Mouse (Mus musculus) kidney, embryonic 16.5 days (tissue): Measurements from ENCODE around the gene Rapgef5. TPM values are rescaled to one million over a fixed set of nuclear protein-coding genes. Genes with fewer than 3 reads are reported as not detected.

Source experiments
- ATAC-seq: fragments of 200-750 bp; cut with Nextera tagmentation; 2 replicates; pipeline ENCODE4 v1.8.0; 2017; ENCODE audit warnings: moderate TSS enrichment; ENCODE audit not compliant: low FRiP score, low TSS enrichment
- H3K27ac ChIP-seq: fragments of 300-500 bp; sonication (generic); 2 replicates; pipeline ENCODE4 v1.5.1; 2014; ENCODE audit warnings: low read length
- H3K27me3 ChIP-seq: fragments of 300-500 bp; sonication (generic); 2 replicates; pipeline ENCODE4 v1.6.1; 2014; ENCODE audit warnings: low read length, control low read depth, mixed read lengths; ENCODE audit not compliant: insufficient read depth
- H3K36me3 ChIP-seq: fragments of 300-500 bp; sonication (generic); 2 replicates; pipeline ENCODE4 v1.6.1; 2014; ENCODE audit warnings: low read length, control low read depth, mixed read lengths; ENCODE audit not compliant: insufficient read depth
- H3K4me1 ChIP-seq: fragments of 300-500 bp; sonication (generic); 2 replicates; pipeline ENCODE4 v1.6.1; 2014; ENCODE audit warnings: low read length, control low read depth, mixed read lengths; ENCODE audit not compliant: insufficient read depth
- H3K4me2 ChIP-seq: fragments of 300-500 bp; sonication (generic); replicated peaks from 2 replicates; pipeline ENCODE4 v1.6.1; 2014; ENCODE audit warnings: low read depth, low read length
- H3K4me3 ChIP-seq: fragments of 300-500 bp; sonication (generic); 2 replicates; pipeline ENCODE4 v1.5.1; 2014; ENCODE audit warnings: mild to moderate bottlenecking, low read length
- H3K9ac ChIP-seq: fragments of 300-500 bp; sonication (generic); replicated peaks from 2 replicates; pipeline ENCODE4 v1.6.1; 2014; ENCODE audit warnings: low read length
- H3K9me3 ChIP-seq: fragments of 300-500 bp; sonication (generic); 2 replicates; pipeline ENCODE4 v1.6.1; 2016; ENCODE audit warnings: low read length, control low read depth
- WGBS: fragments of 180-500 bp; shearing (Covaris S2); extraction: QIAGEN DNeasy Blood & Tissue Kit; methylation state at CpG from one replicate; pipeline ENCODE4 v1.1.7; 2014; 5-methylcytosine and 5-hydroxymethylcytosine counted together
- polyA plus RNA-seq: library from polyadenylated mRNA; unstranded; fragments of >200 nt; fragmentation: Nextera tagmentation; extraction: Ambion mirVana; gene quantifications from 2 replicates; pipeline ENCODE4 v1.2.1, GENCODE M21; 2015

Gene Rapgef5
- polyA plus RNA-seq, 1 experiment from 2014 or later = 15.5 TPM

DNA sequence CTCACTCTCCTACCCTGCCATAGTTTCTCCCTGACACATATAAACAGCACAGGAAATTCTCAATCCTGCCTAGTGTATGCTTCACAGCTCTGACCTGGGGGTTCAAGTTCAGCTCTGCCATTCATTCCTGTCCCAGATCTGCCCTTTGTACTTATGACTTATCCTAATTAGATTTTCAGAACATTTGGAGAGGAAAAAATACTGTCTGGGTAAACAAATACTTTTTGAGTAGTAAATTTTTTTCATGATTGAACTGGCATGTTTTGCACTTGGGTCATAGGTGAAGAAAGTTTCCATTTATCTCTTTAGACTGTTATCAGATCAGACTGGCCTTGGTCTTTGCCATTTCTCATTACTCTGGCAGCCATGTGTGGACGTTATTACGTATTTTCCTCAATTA is 72.9 kb downstream of the Rapgef5 start:
- peaks cover 12% of the 10 kb centered on the region for H3K4me1 ChIP-seq
- H3K27ac ChIP-seq = no peak overlapping the region
- no peak overlapping the region for H3K9ac ChIP-seq
- no peak overlapping the region for H3K4me3 ChIP-seq
- no peaks in the 10 kb centered on the region for H3K27me3 ChIP-seq
- WGBS = 56% methylated on average over 2 of the region's 2 CpGs
- H3K9me3 ChIP-seq = no peaks in the 10 kb centered on the region
- 0 out of 2 replicates have a peak, but pooled peaks cover 4% of the 10 kb centered on the region for H3K36me3 ChIP-seq
- H3K4me2 ChIP-seq = no peak overlapping the region
- no peak for ATAC-seq

DNA sequence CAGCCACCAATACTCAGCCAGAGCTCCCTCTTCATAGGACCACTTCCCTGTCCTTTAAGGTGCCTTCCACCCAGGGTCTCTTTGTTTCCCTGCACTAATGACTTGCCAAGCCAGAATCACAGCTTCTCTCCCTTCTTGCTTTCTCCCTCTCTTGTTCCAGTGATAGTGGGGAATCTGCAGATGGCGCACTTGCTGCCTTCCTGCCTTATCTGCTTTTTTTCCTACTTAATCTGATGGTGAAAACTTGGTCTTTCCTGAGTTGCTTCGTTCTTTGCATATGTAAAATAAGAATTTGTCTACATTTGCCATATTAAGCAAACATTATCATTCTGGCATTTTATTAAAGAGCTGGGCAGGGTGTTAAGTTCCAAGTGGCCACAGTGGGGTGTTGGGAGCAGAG is 75.7 kb downstream of the Rapgef5 start:
- no peak overlapping the region for H3K9ac ChIP-seq
- no peaks in the 10 kb centered on the region for H3K9me3 ChIP-seq
- no peaks in the 10 kb centered on the region for H3K27me3 ChIP-seq
- H3K27ac ChIP-seq = peak overlapping the region; percentile 50
- ATAC-seq = no peak
- H3K4me1 ChIP-seq = peaks cover 12% of the 10 kb centered on the region
- 0 out of 2 replicates have a peak, but pooled peaks cover 4% of the 10 kb centered on the region for H3K36me3 ChIP-seq
- WGBS = 27% methylated on average over 2 of the region's 2 CpGs
- H3K4me2 ChIP-seq = no peak overlapping the region
- H3K4me3 ChIP-seq = no peak overlapping the region

DNA sequence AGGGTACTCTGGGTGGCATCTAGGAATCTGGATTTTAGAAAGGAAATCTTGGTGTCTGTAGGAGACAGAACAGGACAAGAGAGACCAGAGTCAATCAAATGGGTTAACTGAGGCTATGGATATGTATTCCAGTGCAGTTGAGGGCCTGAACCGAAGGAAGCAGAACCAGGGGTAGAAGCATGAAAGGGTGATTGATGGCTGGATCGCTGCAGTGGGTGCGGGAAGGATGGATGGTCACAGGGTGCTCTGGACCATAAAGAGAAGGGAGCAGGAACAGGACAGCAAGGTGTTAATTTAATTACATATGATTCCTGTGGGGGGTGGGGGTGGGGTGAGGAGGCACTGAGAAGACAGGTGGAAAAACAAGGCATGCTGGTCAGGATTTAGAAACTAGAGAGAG is 76.3 kb downstream of the Rapgef5 start:
- WGBS = 15% methylated on average over 3 of the region's 3 CpGs
- H3K4me2 ChIP-seq = no peak overlapping the region

DNA sequence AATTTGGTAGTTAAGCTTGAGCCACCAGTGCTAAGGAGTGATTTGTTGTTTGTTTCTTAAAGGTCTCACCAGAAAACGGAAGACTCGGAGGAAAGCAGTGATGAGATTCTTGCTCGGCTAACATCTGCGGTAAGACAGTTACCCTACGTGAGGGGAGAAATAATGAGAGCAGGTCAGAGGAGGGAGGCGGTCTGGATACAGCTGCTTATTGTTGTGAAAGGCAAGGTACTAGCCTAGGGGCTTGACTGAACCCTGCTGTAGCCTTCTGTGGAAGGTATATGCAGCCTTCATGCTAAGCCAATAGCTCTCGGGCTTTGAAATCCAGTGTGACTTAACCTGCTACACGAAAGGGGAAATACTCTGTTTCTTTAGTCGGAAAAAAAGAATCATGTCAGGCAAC is 78.9 kb downstream of the Rapgef5 start:
- H3K9ac ChIP-seq = no peak overlapping the region
- no peak overlapping the region for H3K27ac ChIP-seq
- no peak overlapping the region for H3K4me3 ChIP-seq
- no peak for ATAC-seq
- peaks cover 12% of the 10 kb centered on the region for H3K4me1 ChIP-seq
- H3K27me3 ChIP-seq = no peaks in the 10 kb centered on the region
- no peaks in the 10 kb centered on the region for H3K9me3 ChIP-seq
- 0 out of 2 replicates have a peak, but pooled peaks cover 4% of the 10 kb centered on the region for H3K36me3 ChIP-seq
- no peak overlapping the region for H3K4me2 ChIP-seq
- 76% methylated on average over 9 of the region's 9 CpGs for WGBS

More for the DNA sequence above, 76.3 kb downstream of the Rapgef5 start:
- Histone ChIP-seq H3K9ac (no peak overlapping the region), H3K36me3 (0 out of 2 replicates have a peak, but pooled peaks cover 4% of the 10 kb centered on the region), H3K27ac (peak overlapping the region; percentile 50), H3K4me3 (no peak overlapping the region), H3K4me1 (peaks cover 12% of the 10 kb centered on the region), H3K27me3 (no peaks in the 10 kb centered on the region), H3K9me3 (no peaks in the 10 kb centered on the region)
- ATAC-seq = peak; percentile 53; the same call in 1 of the 2 replicates

DNA sequence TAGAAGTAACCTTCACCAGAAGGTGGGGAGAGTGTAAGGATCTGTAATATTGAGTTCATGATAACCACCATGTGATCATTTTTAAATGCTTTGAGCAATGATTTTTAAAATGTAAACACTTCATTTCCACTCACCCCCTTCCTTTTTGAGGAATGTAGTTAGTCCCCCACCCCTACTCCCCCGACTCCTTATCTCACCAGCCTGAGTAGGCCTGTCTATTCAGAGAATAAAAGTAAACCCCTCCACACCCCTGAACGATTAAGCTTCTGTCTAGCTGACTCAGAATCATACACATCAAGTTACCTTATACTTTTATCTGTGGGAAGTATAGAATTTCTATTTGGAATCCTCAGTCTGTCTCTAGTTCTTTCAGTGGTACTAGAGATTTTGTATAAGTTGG is 81.9 kb downstream of the Rapgef5 start:
- Histone ChIP-seq H3K4me1 (no peaks in the 10 kb centered on the region), H3K36me3 (0 out of 2 replicates have a peak, but pooled peaks cover 4% of the 10 kb centered on the region), H3K27me3 (no peaks in the 10 kb centered on the region), H3K4me2 (no peak overlapping the region), H3K9me3 (no peaks in the 10 kb centered on the region), H3K27ac (no peak overlapping the region), H3K9ac (no peak overlapping the region), H3K4me3 (no peak overlapping the region)
- no peak for ATAC-seq
- 42% methylated on average over 2 of the region's 2 CpGs for WGBS

DNA sequence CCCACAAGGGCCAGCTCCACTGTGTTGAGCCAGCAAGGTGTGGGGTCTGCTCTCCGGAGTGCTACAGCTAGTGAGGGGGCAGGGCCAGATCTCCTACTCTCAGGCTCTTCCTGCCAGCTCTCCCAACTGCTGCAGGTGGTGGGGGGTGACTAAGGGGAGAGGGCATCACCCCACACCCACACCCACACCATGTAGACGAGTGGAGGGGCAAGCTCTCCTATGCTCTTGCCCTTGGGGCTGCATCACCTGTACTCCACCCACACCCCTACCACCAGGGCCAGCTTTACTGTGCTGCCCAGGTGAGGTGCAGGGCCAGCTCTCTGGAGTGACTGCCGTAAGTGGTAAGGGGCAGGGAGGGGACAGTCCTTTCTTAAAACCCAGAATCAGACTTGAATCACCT is 89.7 kb downstream of the Rapgef5 start:
- H3K36me3 ChIP-seq = no peaks in the 10 kb centered on the region
- no peak overlapping the region for H3K4me3 ChIP-seq
- ATAC-seq = peak; percentile 39; the same call in 1 of the 2 replicates
- 0 out of 2 replicates have a peak, but pooled peaks cover 3% of the 10 kb centered on the region for H3K4me1 ChIP-seq
- H3K27me3 ChIP-seq = no peaks in the 10 kb centered on the region
- H3K27ac ChIP-seq = no peak overlapping the region
- H3K9ac ChIP-seq = no peak overlapping the region
- H3K4me2 ChIP-seq = no peak overlapping the region
- 76% methylated on average over 3 of the region's 3 CpGs for WGBS
- H3K9me3 ChIP-seq = no peaks in the 10 kb centered on the region

DNA sequence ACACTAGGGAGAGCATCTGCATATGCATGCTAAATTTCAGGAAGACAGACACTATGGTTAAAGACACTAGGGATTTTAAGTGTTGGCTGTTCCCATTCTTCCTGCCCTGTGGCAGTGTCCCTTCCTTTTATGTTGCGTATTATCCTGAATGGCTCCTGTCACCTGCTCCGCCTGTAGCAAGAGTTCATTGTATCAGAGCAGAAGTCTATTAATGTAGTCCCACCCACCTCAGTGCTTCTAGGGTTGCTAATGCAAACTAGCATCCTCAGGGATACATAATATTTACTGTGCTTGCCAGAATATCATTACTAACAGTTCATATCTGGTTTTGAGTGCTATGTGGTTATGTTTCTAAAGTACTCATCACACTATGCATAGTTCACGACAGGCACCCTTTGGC is 96.4 kb downstream of the Rapgef5 start:
- ATAC-seq = no peak
- Histone ChIP-seq H3K36me3 (no peaks in the 10 kb centered on the region), H3K9ac (no peak overlapping the region), H3K4me3 (no peak overlapping the region), H3K27me3 (no peaks in the 10 kb centered on the region), H3K4me1 (no peaks in the 10 kb centered on the region), H3K27ac (no peak overlapping the region), H3K9me3 (no peaks in the 10 kb centered on the region), H3K4me2 (no peak overlapping the region)
- WGBS = 86% methylated on average over 3 of the region's 3 CpGs

DNA sequence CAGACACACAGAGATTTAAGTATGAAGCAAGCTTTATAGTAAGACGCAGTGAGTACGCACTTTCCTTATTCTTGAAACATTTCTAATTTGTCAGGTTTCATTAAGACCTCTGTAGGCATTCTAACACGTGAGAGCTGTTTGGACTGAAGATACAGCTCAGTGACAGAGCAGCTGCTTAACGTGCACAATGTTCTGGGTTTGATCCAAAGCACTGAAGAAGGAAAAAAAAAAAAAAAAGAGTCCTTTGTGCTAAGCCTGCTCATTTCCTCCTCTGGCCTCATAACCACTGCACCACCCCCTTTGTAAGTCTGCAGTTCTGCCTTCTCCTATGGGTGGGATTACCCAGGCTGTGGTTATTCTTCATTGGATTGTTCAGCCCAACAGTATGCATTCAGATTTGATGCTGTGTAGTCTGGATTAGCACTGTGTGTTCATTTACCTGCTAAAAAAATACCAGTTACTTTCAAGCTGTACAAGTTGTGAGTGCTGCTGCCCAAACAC is 103.3 kb downstream of the Rapgef5 start:
- H3K36me3 ChIP-seq = no peaks in the 10 kb centered on the region
- H3K4me3 ChIP-seq = no peak overlapping the region
- no peak overlapping the region for H3K4me2 ChIP-seq
- H3K27ac ChIP-seq = no peak overlapping the region
- no peak overlapping the region for H3K9ac ChIP-seq
- no peaks in the 10 kb centered on the region for H3K9me3 ChIP-seq
- ATAC-seq = no peak
- no peaks in the 10 kb centered on the region for H3K27me3 ChIP-seq
- 60% methylated on average over 4 of the region's 4 CpGs for WGBS
- H3K4me1 ChIP-seq = peaks cover 5% of the 10 kb centered on the region

DNA sequence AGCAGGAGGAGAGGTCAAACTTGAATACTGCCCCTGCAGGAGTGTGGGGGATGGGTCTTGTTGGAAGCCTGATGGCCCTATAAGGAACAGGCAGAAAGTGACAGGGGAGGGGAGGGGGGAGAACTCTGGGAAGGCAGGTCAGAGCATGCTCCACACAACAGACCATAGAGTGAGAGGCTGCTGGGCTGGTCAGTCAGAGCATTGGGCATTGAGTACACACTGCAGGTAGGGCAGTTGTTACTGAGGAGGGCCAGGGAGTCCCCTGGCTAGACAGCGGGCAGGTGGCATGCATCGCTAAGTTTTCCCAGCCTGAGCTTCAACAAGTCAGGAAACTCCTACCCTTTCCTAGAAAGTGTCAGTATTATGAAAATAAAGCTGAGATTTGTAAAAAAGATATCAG is 106.7 kb downstream of the Rapgef5 start:
- Histone ChIP-seq H3K4me2 (no peak overlapping the region), H3K27me3 (no peaks in the 10 kb centered on the region), H3K9ac (no peak overlapping the region), H3K4me3 (no peak overlapping the region), H3K9me3 (no peaks in the 10 kb centered on the region), H3K4me1 (peaks cover 12% of the 10 kb centered on the region), H3K27ac (no peak overlapping the region), H3K36me3 (no peaks in the 10 kb centered on the region)
- WGBS = 54% methylated on average over 2 of the region's 2 CpGs
- ATAC-seq = peak; percentile 78; the same call in 1 of the 2 replicates

DNA sequence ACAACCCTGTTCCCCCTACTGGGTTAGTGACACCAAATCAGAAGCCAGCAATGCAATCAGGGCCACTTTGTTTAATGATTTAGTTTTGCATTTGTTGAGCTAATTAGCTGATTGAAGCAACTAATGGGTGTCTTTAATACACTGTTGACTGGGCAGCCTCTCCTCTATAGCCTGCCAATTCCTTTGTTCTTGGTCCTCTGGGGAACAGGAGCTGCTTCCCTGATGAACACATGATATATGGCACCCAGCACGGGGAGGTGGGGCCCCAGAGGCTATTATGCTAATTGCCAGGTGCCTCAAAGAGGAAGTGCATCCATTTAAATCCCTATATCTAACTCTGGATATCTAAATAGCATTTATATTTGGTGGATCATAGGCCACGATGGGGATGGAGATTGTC is 111.0 kb downstream of the Rapgef5 start:
- H3K27ac ChIP-seq = no peak overlapping the region; the same call in 1 of the 2 replicates
- H3K4me1 ChIP-seq = peaks cover 14% of the 10 kb centered on the region
- 26% methylated on average over 2 of the region's 2 CpGs for WGBS
- ATAC-seq = peak; percentile 51; the same call in 1 of the 2 replicates
- no peaks in the 10 kb centered on the region for H3K36me3 ChIP-seq
- no peak overlapping the region for H3K4me2 ChIP-seq
- no peak overlapping the region for H3K4me3 ChIP-seq
- H3K9ac ChIP-seq = no peak overlapping the region
- no peaks in the 10 kb centered on the region for H3K27me3 ChIP-seq
- no peaks in the 10 kb centered on the region for H3K9me3 ChIP-seq
